Mouse (Mus musculus): ENCODE data around the gene H2-D1.

DNA sequence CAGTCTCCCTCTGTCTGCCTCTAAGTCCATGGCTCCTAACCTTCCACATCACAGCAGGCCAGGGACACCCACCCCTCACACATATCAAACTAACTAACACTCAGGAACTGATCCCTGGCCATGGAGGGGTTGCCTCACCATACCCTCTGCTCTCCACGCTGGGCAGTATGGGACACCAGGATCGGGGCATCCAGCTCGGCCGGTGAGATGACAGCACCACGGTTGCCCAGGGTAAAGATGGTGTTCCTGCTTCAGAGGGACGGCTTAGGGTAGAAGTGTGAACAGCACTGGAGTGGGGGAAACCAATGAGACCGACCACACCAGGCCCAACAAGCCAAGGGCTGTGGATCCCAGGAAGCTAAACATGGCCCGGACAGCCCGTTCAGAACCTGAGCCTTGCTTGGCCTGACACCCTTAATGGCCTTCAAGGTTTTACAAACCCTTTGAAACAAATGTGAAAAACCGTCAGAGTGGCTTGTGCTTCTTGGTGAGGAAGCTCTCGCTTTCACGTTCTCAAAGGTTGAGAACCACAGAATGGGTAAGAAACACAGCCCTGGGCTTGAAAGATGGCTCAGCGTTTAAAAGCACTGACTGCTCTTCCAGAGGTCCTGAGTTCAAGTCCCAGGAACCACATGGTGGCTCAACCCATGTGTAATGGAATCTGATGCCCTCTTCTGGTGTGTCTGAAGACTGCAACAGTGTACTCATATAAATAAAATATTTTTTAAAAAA lies 16.6 kb downstream of the H2-D1 start:
- no peak for TF ChIP-seq CTCF (IDR thresholded peaks at IDR 0.05)
- TF ChIP-seq EP300 (IDR thresholded peaks at IDR 0.05): no peak
